Mouse (Mus musculus): Measurements from ENCODE around the gene Slc39a8. TPM values are rescaled to one million over a fixed set of nuclear protein-coding genes. Genes with fewer than 3 reads are reported as not detected.

The Slc39a8 gene
- 1 to 10 TPM; 1.3 to 1.5 TPM for total RNA-seq (2021)
- long read RNA-seq, experiment 1, partial matches to known transcripts = 0 of 6 reads
- long read RNA-seq, experiment 1, other reads (novel, unspliced or antisense) = 0 of 6 reads
- long read RNA-seq, experiment 2 = 0 reads

DNA sequence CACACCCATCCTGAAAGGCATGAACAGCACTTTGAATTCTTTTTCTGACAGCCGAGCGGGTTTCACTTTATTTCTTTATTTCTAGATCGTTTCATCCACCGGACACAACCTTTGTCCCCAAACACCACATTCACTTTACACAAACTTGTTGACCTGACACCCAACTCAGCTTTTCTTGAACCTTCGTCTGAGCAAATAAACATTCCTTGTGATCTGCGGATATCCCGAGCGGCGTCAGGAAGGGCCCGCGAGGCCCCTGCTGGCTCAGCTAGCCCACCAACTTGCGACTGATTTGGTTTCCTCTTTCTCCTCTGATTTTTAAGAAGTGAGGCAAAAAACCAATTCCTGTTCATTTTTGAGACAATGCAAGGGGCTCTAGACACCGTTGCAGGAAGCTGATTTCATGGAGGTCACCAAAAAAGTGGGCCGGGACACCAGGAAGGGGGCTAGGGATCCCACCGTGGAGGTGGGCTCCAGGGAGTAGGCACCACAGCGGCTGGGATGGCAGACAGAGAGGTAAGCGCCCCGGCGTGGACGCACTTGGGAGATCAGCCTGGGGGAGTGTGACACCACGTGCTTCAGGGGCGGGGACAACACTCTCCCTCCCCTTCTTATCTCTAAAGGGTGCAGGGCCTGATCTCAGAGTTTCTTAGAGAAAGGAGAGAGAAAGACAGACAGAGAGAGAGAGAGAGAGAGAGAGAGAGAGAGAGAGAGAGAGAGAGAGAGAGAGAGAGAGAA is at the start of gene Slc39a8:
Gene Slc39a8 (plus strand): TSS at position 264 of the 738 bp plus-strand sequence.
- peak; percentile 69 for DNase-seq

DNA sequence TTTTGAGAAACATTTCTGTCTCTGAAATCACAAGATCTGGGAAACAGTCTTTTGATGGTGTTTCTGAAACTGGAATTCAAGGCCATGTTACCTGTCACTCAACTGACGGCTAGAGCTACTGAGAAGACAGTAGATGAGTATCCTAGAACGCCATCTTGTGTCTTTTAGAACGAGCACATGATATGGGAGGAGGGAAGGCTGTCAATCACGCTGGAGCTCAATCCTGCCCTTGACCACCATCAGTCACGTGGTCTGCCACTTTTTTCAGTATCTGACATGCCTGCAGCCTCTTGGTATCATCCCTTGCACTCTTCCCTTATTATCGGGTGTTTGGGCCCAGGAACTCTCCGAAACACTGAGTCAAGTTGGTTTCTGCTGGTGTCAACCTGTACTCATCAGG is 40.0 kb upstream of the Slc39a8 start:
- DNase-seq = no peak

DNA sequence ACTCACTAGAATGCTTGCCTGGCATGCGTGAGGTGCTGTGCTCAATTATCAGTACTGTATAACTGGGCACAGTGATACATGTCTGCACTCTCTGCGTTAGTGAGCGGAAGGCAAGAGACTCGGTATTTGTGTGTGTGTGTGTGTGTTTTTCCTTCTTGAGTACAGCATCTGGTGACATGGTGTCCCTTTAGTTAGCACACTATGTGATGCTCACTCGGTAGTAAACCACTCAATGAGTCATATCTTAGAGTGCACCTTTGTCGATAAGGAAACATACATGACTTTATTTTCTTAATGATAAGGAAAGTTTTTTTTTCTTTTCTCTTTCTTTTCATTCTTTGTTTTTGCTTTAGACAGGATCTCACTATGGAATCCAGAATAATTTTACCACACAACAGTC is 29.0 kb upstream of the Slc39a8 start:
- no peak for DNase-seq

DNA sequence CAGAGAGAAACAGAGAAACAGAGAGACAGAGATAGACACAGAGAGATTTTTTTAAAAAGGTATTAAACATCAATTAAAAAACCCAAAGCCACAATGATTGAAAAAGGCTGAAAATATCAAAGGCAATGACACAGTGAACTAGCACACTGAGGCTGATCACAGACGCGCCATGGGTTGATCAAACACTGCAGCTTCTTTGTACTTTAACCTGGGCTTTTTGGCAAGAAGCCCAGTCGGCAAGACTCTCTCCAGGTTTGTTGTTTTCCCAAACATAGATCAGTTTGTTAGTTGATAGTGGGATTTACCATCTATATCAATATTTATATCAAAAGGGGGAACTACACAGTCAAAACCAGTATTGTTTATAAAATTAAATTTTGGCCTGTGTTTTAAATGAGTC is 26.8 kb upstream of the Slc39a8 start:
- no peak for DNase-seq

DNA sequence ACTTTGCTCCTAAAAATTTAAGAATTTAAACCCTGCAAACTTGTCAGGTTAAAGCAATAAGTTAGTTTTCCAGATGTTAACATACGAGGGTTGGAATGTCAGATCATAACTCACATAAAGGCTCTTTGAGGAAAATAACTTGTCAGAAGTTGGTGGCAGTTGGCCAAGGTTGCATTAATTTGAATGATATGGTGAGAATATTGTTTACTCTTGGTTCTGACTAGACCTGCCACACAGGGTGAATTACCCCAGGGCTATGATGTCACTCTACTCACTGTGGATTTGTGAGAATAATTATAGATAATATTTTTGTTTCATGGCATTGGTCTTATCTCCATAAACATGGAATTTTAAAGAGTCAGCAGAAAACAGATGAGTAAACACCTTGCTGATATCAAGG is 26.4 kb upstream of the Slc39a8 start:
- DNase-seq = no peak

DNA sequence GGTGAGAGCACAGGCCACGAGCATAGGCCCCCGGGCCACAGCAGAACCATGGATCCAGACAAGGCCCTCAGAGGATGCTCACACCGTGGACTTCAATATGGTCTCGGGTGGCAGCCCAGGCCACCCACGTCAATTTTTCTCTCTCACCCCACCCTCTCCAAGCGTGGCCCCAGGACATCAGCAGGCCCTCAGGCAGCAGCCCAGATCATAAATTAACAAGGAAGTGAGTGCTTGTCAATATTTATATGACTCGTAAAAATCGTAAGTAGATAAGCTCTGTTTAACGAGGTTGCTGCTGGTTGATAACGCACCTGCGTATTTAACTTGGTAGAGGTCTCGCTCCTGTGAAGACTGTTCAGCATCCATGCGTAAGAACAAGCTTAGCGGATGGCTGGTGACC is 10.4 kb upstream of the Slc39a8 start:
- DNase-seq = no peak

DNA sequence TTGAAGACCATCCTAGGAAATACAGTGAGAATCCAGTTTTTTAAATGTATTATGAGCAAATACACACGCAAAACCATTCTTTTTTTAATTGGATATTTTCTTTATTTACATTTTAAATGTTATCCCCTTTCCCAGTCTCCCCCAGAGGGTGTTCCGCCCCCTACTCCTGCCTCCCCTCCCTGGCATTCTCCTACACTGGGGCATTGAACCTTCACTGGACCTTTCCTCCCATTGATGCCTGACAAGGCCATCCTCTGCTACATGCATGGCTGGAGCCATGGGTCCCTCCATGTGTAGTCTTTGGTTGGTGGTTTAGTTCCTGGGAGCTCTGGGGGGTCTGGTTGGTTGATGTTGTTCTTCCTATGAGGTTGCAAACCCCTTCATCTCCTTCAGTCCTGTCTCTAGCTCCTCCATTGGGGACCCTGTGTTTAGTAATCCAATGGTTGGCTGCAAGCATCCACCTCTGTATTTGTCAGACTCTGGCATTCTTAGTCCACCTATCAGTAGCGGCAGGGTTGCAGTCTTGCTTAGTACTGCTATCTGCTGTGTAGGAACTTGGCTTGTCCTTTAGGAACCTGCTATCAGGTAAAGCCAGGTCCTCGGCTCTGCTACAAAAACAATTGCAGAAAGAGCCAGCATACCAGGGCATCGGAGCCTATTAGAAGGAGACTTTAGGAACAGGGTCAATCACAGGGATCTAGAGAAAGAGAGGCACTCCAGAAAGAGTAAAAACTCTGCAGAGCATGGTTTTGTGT is 8.9 kb upstream of the Slc39a8 start:
- no peak for DNase-seq

DNA sequence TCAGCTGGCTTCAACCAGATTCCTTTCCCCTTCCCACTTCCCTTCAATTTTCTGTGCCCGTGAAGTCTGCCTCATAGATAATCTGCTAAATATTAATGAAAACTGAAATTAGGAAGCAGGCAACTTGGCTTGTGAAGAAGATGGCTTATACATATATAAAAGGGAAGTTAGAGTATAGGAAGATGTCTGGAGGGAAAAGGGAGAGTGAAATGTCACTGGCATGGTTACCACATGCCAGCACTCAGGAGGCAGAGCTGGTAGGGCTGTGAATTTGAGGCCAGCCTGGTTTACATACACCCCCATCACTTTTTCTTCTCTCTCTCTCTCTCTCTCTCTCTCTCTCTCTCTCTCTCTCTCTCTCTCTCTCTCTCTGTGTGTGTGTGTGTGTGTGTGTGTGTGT is 8.0 kb upstream of the Slc39a8 start:
- no peak for DNase-seq

DNA sequence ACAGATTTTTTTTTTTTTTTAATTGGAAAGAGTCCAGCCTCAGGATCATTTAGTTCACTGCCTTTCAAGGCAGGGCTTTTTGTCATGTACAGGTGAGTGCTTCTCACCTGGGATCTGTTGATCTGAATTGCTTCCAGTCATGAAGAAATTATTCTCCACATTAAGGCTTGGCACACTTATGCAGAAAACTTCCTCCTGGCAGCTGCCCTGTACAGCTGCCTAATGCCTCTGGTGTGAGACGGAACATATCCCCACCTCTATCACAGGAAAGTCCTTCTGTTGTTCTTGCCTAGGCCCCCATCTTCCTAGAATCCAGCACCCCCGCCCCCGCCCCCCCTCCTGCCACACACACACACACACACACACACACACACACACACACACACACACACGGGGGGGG is 643 bp upstream of the Slc39a8 start:
- DNase-seq = no peak

DNA sequence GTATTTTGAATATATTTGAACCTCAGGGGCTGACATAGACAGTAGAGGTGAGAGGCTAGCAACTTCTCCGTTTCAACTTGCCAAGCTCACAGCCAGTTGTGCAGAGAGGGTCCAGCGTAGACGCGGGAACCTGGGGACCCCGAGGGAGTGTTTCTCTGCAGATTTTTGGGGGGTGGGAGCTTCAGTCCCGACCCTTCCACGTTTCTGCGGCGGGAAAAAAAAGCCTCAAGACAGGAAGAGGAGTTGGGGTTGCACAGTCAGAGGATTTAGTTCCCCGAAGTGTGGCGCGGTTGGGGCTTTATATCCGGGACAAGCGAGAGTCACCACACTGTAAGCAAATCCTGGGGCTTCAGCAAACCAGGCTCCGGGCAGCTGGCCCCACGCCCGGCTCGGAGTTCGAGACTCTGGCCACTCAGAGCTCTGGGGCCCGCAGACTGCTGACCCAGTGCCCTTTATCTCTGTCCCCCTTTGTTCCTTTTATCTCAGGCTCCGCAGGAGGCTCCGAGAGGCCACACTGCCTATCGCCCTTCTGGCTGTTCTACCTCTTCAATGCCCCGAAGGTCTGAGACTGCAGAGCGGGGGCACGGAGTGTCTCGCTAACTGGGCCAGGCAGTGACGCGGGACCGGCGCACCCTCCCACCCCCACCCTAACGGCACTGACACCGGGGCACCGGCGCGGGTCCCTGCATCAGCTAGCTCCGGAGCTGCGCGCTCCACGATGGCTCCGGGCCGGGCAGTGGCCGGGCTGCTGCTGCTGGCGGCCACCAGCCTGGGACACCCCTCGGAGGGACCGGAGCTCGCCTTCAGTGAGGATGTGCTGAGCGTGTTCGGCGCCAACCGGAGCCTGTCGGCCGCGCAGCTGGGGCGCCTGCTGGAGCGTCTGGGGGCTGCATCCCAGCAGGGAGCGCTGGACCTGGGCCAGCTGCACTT is 940 bp downstream of the Slc39a8 start:
- peak; percentile 45 for DNase-seq

DNA sequence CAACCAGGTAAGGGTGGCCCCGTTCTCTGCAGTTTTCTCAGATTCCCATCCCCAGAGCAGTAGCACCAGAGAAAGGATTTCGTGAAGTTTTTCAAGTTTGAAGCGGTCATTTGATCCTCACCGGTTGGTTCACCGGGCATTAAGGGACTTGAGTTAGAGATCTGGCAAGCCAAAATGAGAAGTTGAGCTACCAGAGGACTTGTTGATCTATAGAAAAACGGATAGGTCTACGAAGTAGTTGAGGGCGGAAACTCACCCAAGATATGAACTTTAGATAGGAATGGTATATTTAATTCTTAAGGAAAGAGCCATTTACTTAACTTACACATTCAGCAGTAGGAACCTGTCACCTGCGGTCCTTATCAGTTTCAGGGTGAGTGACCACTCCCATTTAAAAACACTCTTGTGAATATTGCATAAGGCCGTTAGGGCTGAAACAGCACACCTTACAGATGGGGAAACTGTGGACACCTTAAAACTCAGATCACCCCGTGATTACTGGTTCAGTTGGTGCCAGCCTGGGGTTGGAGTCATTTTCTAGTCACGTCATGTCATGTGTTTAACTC is 1.7 kb downstream of the Slc39a8 start:
- no peak for DNase-seq

DNA sequence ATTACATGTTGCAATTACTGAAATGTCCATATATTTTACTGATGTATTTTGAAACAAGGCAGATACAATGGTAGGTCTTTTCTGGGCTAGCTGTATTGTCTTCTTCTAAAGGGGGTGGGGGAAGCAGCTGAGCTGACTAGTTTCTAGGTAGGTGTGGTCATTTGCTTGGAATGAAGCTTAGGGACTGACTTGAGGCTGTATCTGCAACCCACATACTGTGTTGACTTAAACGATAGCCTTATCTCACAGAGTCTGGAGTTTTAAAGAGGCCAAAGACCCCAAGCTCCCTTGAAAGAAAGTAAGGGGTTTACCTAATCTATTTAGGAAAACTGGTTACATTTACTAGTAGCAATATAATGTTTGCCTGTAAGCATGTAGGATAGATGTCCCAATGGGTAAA is 2.9 kb downstream of the Slc39a8 start:
- no peak for DNase-seq

DNA sequence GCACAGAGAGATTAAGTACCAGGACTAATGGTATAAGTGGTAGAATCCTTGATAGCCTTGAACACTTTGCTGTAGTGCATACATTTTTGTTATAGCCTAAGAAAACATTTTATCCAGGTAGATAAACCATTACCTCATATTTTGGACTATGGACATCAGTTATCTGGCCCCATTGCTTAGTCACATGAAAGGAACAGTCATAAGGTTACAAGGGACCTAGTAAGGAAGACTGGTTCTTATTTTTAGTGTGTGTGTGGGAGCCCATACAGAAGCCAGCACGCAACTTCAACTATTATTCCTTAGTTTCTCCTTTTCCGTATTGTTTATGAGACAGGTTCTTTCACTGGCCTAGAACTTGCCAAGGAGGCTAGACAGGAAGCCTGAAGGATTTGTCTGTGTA is 7.4 kb downstream of the Slc39a8 start:
- no peak for DNase-seq

DNA sequence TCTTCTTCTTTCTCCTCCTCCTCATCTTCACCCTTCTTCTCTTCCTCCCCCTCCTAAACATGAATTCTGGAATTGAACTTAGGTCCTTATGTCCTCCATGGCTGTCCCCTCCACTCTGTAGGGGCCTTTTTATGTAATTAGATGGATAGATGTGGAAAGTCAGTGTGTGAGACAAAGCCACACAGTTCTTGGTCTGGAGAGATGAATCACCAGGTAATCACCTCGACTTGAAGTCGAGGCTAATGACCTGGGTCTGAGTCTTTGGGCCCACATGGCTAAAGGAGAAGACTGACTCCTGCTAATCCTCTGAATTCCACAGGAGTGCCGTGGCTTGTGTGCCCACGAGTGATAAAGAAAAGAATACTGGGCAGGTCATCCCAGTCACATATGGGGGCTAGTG is 7.8 kb downstream of the Slc39a8 start:
- DNase-seq = no peak

DNA sequence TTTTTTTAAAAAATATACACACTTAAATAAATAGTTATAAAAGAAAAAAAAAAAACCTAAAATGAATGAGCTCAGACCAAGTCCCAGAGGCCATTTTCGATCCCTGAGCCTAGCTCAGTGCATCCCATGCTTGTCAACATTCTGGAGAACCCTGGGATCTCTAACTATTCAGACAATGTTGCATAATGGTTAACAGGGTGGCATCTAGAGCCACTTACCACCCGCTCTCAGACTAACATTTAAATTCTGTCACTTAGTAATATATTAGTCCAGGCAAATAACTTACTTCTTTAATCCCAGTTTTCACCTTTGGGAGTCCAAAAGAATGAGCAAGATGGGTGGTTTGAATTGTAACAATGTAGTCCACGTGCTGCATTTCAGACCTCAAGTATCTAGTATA is 9.9 kb downstream of the Slc39a8 start:
- DNase-seq = no peak

DNA sequence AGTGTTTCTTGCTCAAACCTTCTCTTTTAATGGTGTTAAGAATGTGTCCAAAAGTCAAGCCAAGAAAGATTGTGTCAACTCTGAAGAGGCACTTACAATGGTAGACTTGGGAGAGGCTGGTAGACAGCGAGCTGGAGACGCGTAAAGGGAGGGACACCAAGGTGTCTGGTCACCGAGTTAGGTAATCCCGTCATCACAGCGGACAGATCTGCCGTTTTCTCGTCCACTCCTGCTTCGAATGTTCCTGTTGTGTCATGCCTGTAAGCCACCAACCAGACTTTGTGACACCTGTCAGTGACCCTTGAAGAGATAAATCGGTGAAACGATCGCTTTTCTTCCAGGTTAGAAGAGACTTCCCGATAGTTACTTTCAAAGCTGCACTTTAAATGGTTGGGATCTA is 14.5 kb downstream of the Slc39a8 start:
- no peak for DNase-seq

DNA sequence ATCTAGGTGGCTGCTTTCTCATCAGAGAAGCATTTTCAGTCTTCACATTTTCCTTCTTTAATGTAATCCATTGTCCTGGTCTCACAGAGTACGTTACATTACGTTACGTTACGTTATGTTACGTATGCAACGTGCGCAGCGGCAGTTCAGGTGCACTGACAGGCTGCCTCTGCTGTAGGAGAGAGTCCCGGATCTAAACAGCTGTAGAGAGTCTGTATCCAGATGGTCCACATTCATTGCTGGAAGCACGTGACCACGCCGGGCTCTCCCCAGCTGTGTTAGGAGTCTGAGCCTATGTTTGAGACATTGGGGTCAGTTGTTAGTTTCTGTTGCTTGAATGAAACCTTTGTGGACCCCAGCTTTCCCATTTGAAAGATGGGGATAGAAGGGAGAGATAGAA is 15.1 kb downstream of the Slc39a8 start:
- DNase-seq = no peak

DNA sequence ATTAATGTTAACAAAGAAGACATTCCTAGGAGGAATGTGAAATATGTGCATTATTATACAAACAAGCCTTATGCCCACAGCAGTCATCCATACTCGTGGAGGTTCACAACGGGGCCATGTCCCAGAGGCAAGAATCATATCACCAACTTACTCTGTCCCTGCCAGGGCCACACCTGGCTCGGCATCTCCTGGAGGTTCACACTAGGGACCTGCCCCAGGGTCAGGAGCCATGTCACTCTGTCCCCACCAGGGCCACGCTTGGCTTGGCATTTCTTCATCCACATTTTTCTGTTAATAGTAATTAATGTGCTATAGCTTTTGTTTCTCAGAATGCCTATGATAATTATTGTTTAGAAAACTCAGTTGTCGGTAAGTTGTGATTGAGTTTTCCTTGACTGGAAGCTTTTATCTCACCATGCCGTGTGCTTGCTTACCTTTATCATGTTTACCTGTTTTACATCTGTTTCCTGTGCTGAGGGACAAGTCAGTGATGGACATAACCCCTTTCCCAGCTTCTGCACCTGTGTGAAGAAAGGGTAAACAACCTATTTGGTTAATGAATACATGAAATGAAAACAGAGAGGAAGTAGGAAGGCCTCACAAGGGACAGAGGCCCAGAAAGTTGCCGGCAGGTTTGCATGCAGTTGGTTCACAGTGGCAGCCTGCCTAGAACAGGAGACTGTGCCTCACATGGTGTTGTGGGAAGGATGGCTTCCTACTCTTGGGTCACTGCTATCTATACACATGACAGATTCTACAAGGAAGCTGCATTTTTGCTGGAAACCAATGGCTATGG is 16.8 kb downstream of the Slc39a8 start:
- no peak for DNase-seq

DNA sequence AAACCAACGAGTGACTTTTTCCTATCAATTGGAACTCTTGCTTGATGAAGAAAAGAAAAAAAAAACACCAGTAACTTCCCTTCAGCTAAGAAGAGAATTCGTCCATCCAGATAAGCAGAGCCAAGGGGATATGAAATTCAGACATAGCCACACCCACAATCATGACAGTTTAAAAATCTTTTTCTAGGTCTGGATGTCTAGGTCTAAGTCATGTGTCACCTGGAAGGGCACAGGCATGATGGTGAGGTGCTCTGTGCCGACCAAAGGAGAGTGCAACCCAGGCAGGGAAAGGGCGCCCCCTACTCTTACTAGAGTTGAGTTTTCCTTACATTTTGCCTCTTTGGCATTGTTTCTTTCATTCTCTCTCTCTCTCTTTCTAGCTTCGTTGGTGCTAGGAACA is 18.1 kb downstream of the Slc39a8 start:
- no peak for DNase-seq

DNA sequence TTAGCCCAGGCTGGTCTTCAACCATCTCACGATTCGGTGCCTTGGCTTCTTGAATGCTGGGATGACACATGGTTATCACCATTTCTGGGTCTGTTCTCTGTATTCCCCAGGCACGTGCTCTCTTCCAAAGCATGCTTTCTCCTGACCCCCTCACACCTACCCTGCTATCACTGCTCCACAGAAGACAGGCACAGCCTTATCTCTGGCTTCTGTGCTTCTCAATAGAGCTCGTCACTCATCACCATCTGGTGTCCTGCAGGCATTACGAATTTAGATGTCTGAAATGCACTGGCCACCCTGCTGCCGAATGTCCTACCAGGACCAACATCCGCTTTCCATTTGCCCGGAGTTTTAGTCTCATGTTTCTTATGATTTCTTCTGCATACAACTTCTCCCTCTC is 18.6 kb downstream of the Slc39a8 start:
- DNase-seq = no peak

DNA sequence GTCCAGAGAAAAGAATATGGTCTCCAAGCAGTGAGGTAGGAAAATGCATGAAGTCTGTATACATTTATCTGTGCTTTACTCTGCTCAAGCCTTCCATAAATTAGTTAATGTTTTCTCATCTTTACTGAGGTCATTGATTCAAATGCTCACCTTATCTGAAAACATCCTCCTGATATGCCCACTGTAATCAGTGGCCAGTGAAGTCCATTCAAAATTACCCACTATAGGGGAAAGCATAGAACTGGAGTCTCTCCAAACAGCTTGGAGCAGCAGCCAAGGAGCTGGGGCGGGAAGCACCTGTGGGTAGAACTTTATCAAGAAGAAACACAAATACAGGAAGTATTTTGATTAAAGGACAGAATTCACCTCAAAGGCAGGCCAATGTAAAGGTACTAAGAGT is 19.8 kb downstream of the Slc39a8 start:
- DNase-seq = no peak
